Mouse (Mus musculus): ENCODE measurements around the gene Rbm18. TPM values are rescaled to one million over a fixed set of nuclear protein-coding genes. Genes with fewer than 3 reads are reported as not detected.
A peak's percentile ranks its signal among the peaks of the same experiment; 100 is the strongest.

Rbm18 gene
- polyA plus RNA-seq, 1 experiment from 2014 or later: 75.4 TPM

GRCm38 (mm10) chr2:36098021-36098420 lies 38.6 kb downstream of the Rbm18 start:
- ATAC-seq (ENCODE audit: low FRiP score, low TSS enrichment): no peak
- Histone ChIP-seq H3K4me3 (ENCODE audit: low read length) (no peak overlapping the region), H3K4me2 (replicated peaks; ENCODE audit: low read depth, low read length) (no peak overlapping the region), H3K4me1 (ENCODE audit: insufficient read depth, low read length) (peaks cover 25% of the 10 kb centered on the region), H3K9me3 (ENCODE audit: low read length) (no peaks in the 10 kb centered on the region), H3K9ac (replicated peaks; ENCODE audit: low read length) (no peak overlapping the region), H3K27ac (ENCODE audit: low read length) (no peak overlapping the region), H3K36me3 (ENCODE audit: insufficient read depth, low read length) (no peaks in the 10 kb centered on the region), H3K27me3 (ENCODE audit: insufficient read depth, low read length) (peaks cover 99% of the 10 kb centered on the region)
- WGBS: 14% methylated on average over 5 of the region's 5 CpGs

DNA sequence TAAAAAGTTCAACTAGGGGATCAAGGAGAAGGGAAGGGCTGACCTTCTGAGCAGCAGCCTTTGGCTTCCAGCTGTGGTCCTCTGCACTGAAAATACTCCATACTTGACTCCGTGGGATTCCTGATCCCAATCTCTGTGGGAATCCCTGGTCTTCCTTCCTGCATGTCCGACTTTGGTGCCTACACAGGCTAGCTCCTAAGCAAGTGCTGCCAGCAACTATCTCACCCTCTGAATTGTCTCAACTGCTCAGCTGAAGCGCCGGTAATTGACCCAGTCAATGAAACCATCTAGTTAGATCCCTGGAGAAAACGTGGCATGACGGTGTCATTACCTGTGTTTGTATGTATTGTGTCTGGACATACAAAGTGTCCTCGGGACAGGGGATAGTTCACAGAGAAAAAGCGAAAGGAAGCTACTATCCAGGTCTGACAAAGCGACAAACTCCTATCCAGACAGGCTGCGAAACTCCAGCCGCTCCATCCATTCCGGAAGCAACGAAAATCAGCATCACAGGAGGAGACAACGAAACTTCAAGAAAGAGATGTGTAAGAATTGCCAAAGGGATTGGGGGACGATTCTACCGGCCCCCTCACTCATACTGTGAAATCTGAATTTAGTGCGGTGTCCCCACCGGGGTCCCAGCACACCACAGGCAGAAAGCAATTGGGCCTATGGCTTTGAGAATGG lies 39.3 kb downstream of the Rbm18 start:
- ATAC-seq (ENCODE audit: low FRiP score, low TSS enrichment): no peak
- 7% methylated on average over 18 of the region's 18 CpGs for WGBS
- no peak overlapping the region for H3K27ac ChIP-seq (ENCODE audit: low read length)

GRCm38 (mm10) chr2:36093914-36094475 lies 42.6 kb downstream of the Rbm18 start:
- H3K9me3 ChIP-seq (ENCODE audit: low read length): no peaks in the 10 kb centered on the region
- WGBS: 12% methylated on average over 31 of the region's 31 CpGs
- no peak overlapping the region for H3K27ac ChIP-seq (ENCODE audit: low read length)
- H3K4me1 ChIP-seq (ENCODE audit: insufficient read depth, low read length): peaks cover 30% of the 10 kb centered on the region
- H3K4me3 ChIP-seq (ENCODE audit: low read length): peak overlapping the region; percentile 14
- H3K27me3 ChIP-seq (ENCODE audit: insufficient read depth, low read length): peaks cover 99% of the 10 kb centered on the region
- H3K4me2 ChIP-seq (replicated peaks; ENCODE audit: low read depth, low read length): peak overlapping the region; percentile 34
- H3K36me3 ChIP-seq (ENCODE audit: insufficient read depth, low read length): no peaks in the 10 kb centered on the region
- no peak for ATAC-seq (ENCODE audit: low FRiP score, low TSS enrichment)
- no peak overlapping the region for H3K9ac ChIP-seq (replicated peaks; ENCODE audit: low read length)

More for the DNA sequence above, 39.3 kb downstream of the Rbm18 start:
- peaks cover 99% of the 10 kb centered on the region for H3K27me3 ChIP-seq (ENCODE audit: insufficient read depth, low read length)
- no peak overlapping the region for H3K4me3 ChIP-seq (ENCODE audit: low read length)
- no peak overlapping the region for H3K4me2 ChIP-seq (replicated peaks; ENCODE audit: low read depth, low read length)
- no peak overlapping the region for H3K9ac ChIP-seq (replicated peaks; ENCODE audit: low read length)
- no peaks in the 10 kb centered on the region for H3K9me3 ChIP-seq (ENCODE audit: low read length)
- peaks cover 21% of the 10 kb centered on the region for H3K4me1 ChIP-seq (ENCODE audit: insufficient read depth, low read length)
- H3K36me3 ChIP-seq (ENCODE audit: insufficient read depth, low read length): no peaks in the 10 kb centered on the region

- Histone ChIP-seq H3K27me3 (ENCODE audit: insufficient read depth, low read length) (peaks cover 98% of the 10 kb centered on the region), H3K4me1 (ENCODE audit: insufficient read depth, low read length) (peaks cover 30% of the 10 kb centered on the region), H3K36me3 (ENCODE audit: insufficient read depth, low read length) (no peaks in the 10 kb centered on the region), H3K4me2 (replicated peaks; ENCODE audit: low read depth, low read length) (no peak overlapping the region), H3K9me3 (ENCODE audit: low read length) (no peaks in the 10 kb centered on the region), H3K27ac (ENCODE audit: low read length) (no peak overlapping the region), H3K4me3 (ENCODE audit: low read length) (no peak overlapping the region), H3K9ac (replicated peaks; ENCODE audit: low read length) (no peak overlapping the region)
- ATAC-seq (ENCODE audit: low FRiP score, low TSS enrichment): no peak
- WGBS: 29% methylated on average over 7 of the region's 7 CpGs
Observed at GRCm38 (mm10) chr2:36093301-36093700, 43.3 kb downstream of the Rbm18 start.

DNA sequence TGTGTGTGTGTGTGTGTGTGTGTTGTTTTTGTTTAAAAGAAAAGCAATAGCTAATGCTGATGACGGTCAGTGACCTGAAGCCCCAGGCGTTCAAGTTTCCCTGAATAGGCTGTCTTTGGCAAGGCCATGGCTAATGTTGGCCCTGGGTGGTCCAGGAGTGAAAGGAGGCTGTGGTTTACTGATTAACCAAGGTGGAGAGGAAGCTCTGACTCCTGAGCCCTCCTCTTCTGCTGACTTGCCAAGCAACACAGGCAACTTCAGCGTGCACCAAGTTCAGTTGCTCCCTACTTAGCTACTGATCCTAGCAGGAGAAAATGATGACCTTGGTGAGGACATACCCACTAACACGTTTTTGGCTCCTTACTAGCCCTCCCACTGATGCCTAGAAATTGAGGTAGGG lies 43.8 kb downstream of the Rbm18 start:
- no peak for ATAC-seq (ENCODE audit: low FRiP score, low TSS enrichment)
- no peaks in the 10 kb centered on the region for H3K9me3 ChIP-seq (ENCODE audit: low read length)
- WGBS: 10% methylated on average over 4 of the region's 4 CpGs
- no peak overlapping the region for H3K9ac ChIP-seq (replicated peaks; ENCODE audit: low read length)
- peaks cover 30% of the 10 kb centered on the region for H3K4me1 ChIP-seq (ENCODE audit: insufficient read depth, low read length)
- no peak overlapping the region for H3K27ac ChIP-seq (ENCODE audit: low read length)
- H3K4me2 ChIP-seq (replicated peaks; ENCODE audit: low read depth, low read length): no peak overlapping the region
- no peak overlapping the region for H3K4me3 ChIP-seq (ENCODE audit: low read length)
- H3K27me3 ChIP-seq (ENCODE audit: insufficient read depth, low read length): peaks cover 97% of the 10 kb centered on the region
- H3K36me3 ChIP-seq (ENCODE audit: insufficient read depth, low read length): no peaks in the 10 kb centered on the region

DNA sequence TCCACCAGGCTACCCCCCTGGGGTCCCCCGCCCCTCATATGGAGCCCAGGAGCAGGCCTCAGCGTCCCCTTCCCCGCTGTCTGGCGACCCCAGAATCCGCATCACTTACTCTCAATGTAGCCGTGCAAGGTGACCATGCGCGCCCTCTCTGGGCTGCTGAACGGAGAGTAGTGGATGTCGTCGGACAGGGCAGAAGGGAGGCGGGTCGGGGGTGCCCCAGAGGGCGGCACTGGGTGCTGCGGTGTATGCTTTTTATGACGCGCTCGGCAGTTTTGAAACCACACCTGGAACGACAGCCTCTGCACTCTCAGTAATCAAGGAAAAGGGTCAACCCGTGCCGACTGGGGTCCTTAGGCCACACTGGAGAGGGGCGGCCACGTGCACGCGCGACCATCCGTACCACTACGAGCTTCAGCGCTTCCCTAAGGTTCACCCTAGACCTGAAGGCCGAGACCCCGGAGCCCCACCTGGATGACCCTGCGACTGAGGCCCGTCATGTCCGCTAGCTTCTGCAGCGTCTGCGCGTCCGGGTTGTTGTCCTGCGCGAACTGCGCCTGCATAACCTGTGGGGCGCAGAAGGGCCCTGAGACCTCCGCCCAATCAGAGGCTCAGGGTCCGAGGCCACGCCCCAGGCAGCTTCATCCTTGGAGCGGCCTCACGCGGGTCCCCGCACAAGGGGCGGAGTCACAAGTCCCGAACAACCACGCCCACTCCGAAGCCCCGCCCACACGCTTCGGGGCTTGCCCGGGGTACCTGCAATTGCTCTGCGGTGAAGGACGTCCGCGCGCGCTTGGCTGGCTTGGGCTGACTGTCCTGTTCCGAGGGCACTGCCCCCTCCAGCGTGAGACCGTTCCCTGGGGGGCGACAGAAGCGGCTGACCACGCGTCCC lies 45.5 kb downstream of the Rbm18 start:
- Histone ChIP-seq H3K4me3 (ENCODE audit: low read length) (peak overlapping the region; percentile 50), H3K4me2 (replicated peaks; ENCODE audit: low read depth, low read length) (peak overlapping the region; percentile 77), H3K9ac (replicated peaks; ENCODE audit: low read length) (peak overlapping the region; percentile 44), H3K27ac (ENCODE audit: low read length) (no peak overlapping the region), H3K4me1 (ENCODE audit: insufficient read depth, low read length) (peaks cover 30% of the 10 kb centered on the region), H3K36me3 (ENCODE audit: insufficient read depth, low read length) (no peaks in the 10 kb centered on the region), H3K9me3 (ENCODE audit: low read length) (no peaks in the 10 kb centered on the region), H3K27me3 (ENCODE audit: insufficient read depth, low read length) (peaks cover 85% of the 10 kb centered on the region)
- peak; percentile 85 for ATAC-seq (ENCODE audit: low FRiP score, low TSS enrichment)
- 4% methylated on average over 70 of the region's 70 CpGs for WGBS

GRCm38 (mm10) chr2:36089190-36089589 lies 47.4 kb downstream of the Rbm18 start:
- 62% methylated on average over 3 of the region's 3 CpGs for WGBS
- Histone ChIP-seq H3K4me1 (ENCODE audit: insufficient read depth, low read length) (peaks cover 28% of the 10 kb centered on the region), H3K36me3 (ENCODE audit: insufficient read depth, low read length) (no peaks in the 10 kb centered on the region), H3K9ac (replicated peaks; ENCODE audit: low read length) (no peak overlapping the region), H3K27ac (ENCODE audit: low read length) (no peak overlapping the region), H3K27me3 (ENCODE audit: insufficient read depth, low read length) (peaks cover 66% of the 10 kb centered on the region), H3K4me2 (replicated peaks; ENCODE audit: low read depth, low read length) (no peak overlapping the region), H3K4me3 (ENCODE audit: low read length) (no peak overlapping the region), H3K9me3 (ENCODE audit: low read length) (no peaks in the 10 kb centered on the region)
- no peak for ATAC-seq (ENCODE audit: low FRiP score, low TSS enrichment)

- no peaks in the 10 kb centered on the region for H3K36me3 ChIP-seq (ENCODE audit: insufficient read depth, low read length)
- WGBS: 96% methylated on average over 1 of the region's 1 CpGs
- H3K9me3 ChIP-seq (ENCODE audit: low read length): no peaks in the 10 kb centered on the region
- H3K27me3 ChIP-seq (ENCODE audit: insufficient read depth, low read length): peaks cover 25% of the 10 kb centered on the region
- H3K4me2 ChIP-seq (replicated peaks; ENCODE audit: low read depth, low read length): no peak overlapping the region
- no peak overlapping the region for H3K27ac ChIP-seq (ENCODE audit: low read length)
- H3K9ac ChIP-seq (replicated peaks; ENCODE audit: low read length): no peak overlapping the region
- peaks cover 11% of the 10 kb centered on the region; the same call in 1 of the 2 replicates for H3K4me1 ChIP-seq (ENCODE audit: insufficient read depth, low read length)
- no peak for ATAC-seq (ENCODE audit: low FRiP score, low TSS enrichment)
- H3K4me3 ChIP-seq (ENCODE audit: low read length): no peak overlapping the region
Observed at GRCm38 (mm10) chr2:36085041-36085440, 51.5 kb downstream of the Rbm18 start.

- H3K9me3 ChIP-seq (ENCODE audit: low read length): no peaks in the 10 kb centered on the region
- 87% methylated on average over 9 of the region's 9 CpGs for WGBS
- ATAC-seq (ENCODE audit: low FRiP score, low TSS enrichment): no peak
- H3K27me3 ChIP-seq (ENCODE audit: insufficient read depth, low read length): peaks cover 6% of the 10 kb centered on the region; the same call in 1 of the 2 replicates
- no peak overlapping the region for H3K4me2 ChIP-seq (replicated peaks; ENCODE audit: low read depth, low read length)
- no peak overlapping the region for H3K4me3 ChIP-seq (ENCODE audit: low read length)
- no peaks in the 10 kb centered on the region for H3K36me3 ChIP-seq (ENCODE audit: insufficient read depth, low read length)
- H3K4me1 ChIP-seq (ENCODE audit: insufficient read depth, low read length): peaks cover 11% of the 10 kb centered on the region; the same call in 1 of the 2 replicates
- H3K27ac ChIP-seq (ENCODE audit: low read length): no peak overlapping the region
- H3K9ac ChIP-seq (replicated peaks; ENCODE audit: low read length): no peak overlapping the region
Observed at GRCm38 (mm10) chr2:36082802-36083580, 53.6 kb downstream of the Rbm18 start.

Data from kidney, embryonic 16.5 days (tissue).